Mouse (Mus musculus) midbrain, postnatal 0 days (tissue): Measurements from ENCODE around the gene Pds5b. TPM values are rescaled to one million over a fixed set of nuclear protein-coding genes. Genes with fewer than 3 reads are reported as not detected.
"Not testable (repeated sequence)": the region's sequence is repeated elsewhere in the genome, so short reads cannot be mapped to it uniquely, and the experiment has no call there.

Experiments used
- ATAC-seq: fragments of 200-750 bp; cut with Nextera tagmentation; 2 replicates; pipeline ENCODE4 v1.8.0; 2017; ENCODE audit warnings: moderate number of reproducible peaks, mild to moderate bottlenecking, moderate TSS enrichment, moderate library complexity; ENCODE audit not compliant: low FRiP score
- DNase-seq: peaks from one replicate; pipeline ENCODE4 v3.0.0-alpha.2; 2015; ENCODE audit warnings: low spot score
- H3K27ac ChIP-seq: fragments of 300-500 bp; sonication (generic); 2 replicates; pipeline ENCODE4 v1.5.1; 2014; ENCODE audit warnings: low read depth, mild to moderate bottlenecking, low read length, mixed read lengths
- H3K27me3 ChIP-seq: fragments of 300-500 bp; sonication (generic); 2 replicates; pipeline ENCODE4 v1.6.1; 2014; ENCODE audit warnings: low read length, control low read depth, mixed read lengths; ENCODE audit not compliant: insufficient read depth
- H3K36me3 ChIP-seq: fragments of 300-500 bp; sonication (generic); 2 replicates; pipeline ENCODE4 v1.6.1; 2014; ENCODE audit warnings: low read length, control low read depth, mixed read lengths; ENCODE audit not compliant: insufficient read depth
- H3K4me1 ChIP-seq: fragments of 300-500 bp; sonication (generic); 2 replicates; pipeline ENCODE4 v1.6.1; 2014; ENCODE audit warnings: mild to moderate bottlenecking, control low read depth, antibody characterized with exemption, low read length, mixed read lengths; ENCODE audit not compliant: insufficient read depth
- H3K4me2 ChIP-seq: fragments of 300-500 bp; sonication (generic); 2 replicates; pipeline ENCODE4 v1.6.1; 2014; ENCODE audit warnings: low read depth, mild to moderate bottlenecking, low read length, mixed read lengths; ENCODE audit not compliant: poor library complexity, severe bottlenecking
- H3K4me3 ChIP-seq: fragments of 300-500 bp; sonication (generic); 2 replicates; pipeline ENCODE4 v1.5.1; 2014; ENCODE audit warnings: low read depth, mild to moderate bottlenecking, low read length, moderate library complexity
- H3K9ac ChIP-seq: fragments of 300-500 bp; sonication (generic); replicated peaks from 2 replicates; pipeline ENCODE4 v1.6.1; 2014; ENCODE audit warnings: mild to moderate bottlenecking, low read length, moderate library complexity, mixed read lengths; ENCODE audit not compliant: poor library complexity, severe bottlenecking
- H3K9me3 ChIP-seq: fragments of 300-500 bp; sonication (generic); 2 replicates; pipeline ENCODE4 v1.6.1; 2016; ENCODE audit warnings: low read length, control low read depth
- CTCF ChIP-seq: IDR thresholded peaks from 2 replicates; pipeline ENCODE4 v1.5.1; 2016; ENCODE audit warnings: antibody characterized with exemption, mild to moderate bottlenecking
- WGBS: fragments of 180-500 bp; shearing (Covaris S2); extraction: QIAGEN DNeasy Blood & Tissue Kit; methylation state at CpG from one replicate; pipeline ENCODE4 v1.1.7; 2014; 5-methylcytosine and 5-hydroxymethylcytosine counted together
- polyA plus RNA-seq: library from polyadenylated mRNA; unstranded; fragments of >200 nt; fragmentation: Nextera tagmentation; extraction: Ambion mirVana; gene quantifications from 2 replicates; pipeline ENCODE4 v1.2.1, GENCODE M21; 2015
- total RNA-seq: library from RNA; depleted of rRNA; stranded (reverse); fragments of >200 nt; gene quantifications from 2 replicates; pipeline ENCODE4 v1.2.3, GENCODE M21; 2014

The Pds5b gene
- total and polyA plus RNA-seq, 2 experiments from 2014 or later: 18.8 to 44.1 TPM

GRCm38 (mm10) chr5:150830718-150831117 lies 157.2 kb downstream of the Pds5b start:
- H3K4me3 ChIP-seq: no peak overlapping the region
- peak; percentile 30 for DNase-seq
- no peaks in the 10 kb centered on the region for H3K27me3 ChIP-seq
- ATAC-seq: 0 out of 2 replicates have a peak, but pooled peaks have one; percentile 44
- H3K4me2 ChIP-seq: no peak overlapping the region
- no peak overlapping the region for H3K9ac ChIP-seq
- 0 out of 2 replicates have a peak, but pooled peaks have one; percentile 9 for TF ChIP-seq CTCF
- WGBS: 36% methylated on average over 9 of the region's 9 CpGs
- H3K27ac ChIP-seq: no peak overlapping the region
- no peaks in the 10 kb centered on the region for H3K4me1 ChIP-seq
- H3K36me3 ChIP-seq: no peaks in the 10 kb centered on the region
- peaks cover 5% of the 10 kb centered on the region; the same call in 1 of the 2 replicates for H3K9me3 ChIP-seq

GRCm38 (mm10) chr5:150836782-150837181 lies 163.2 kb downstream of the Pds5b start:
- H3K4me2 ChIP-seq: no peak overlapping the region
- no peak overlapping the region for H3K9ac ChIP-seq
- no peak overlapping the region for H3K4me3 ChIP-seq
- no peak for ATAC-seq
- TF ChIP-seq CTCF: no peak
- no peak overlapping the region for H3K27ac ChIP-seq
- peaks cover 5% of the 10 kb centered on the region; the same call in 1 of the 2 replicates for H3K9me3 ChIP-seq
- WGBS: 94% methylated on average over 8 of the region's 8 CpGs
- no peaks in the 10 kb centered on the region for H3K4me1 ChIP-seq
- no peaks in the 10 kb centered on the region for H3K27me3 ChIP-seq
- H3K36me3 ChIP-seq: no peaks in the 10 kb centered on the region
- no peak for DNase-seq

GRCm38 (mm10) chr5:150839688-150840541 lies 166.4 kb downstream of the Pds5b start:
- Histone ChIP-seq H3K27ac (no peak overlapping the region), H3K4me2 (no peak overlapping the region), H3K9me3 (peaks cover 5% of the 10 kb centered on the region; the same call in 1 of the 2 replicates), H3K4me3 (no peak overlapping the region), H3K36me3 (no peaks in the 10 kb centered on the region), H3K27me3 (no peaks in the 10 kb centered on the region), H3K9ac (no peak overlapping the region), H3K4me1 (no peaks in the 10 kb centered on the region)
- no peak for TF ChIP-seq CTCF
- ATAC-seq: peak; percentile 75
- DNase-seq: peak; percentile 62
- 40% methylated on average over 11 of the region's 11 CpGs for WGBS

GRCm38 (mm10) chr5:150840596-150840995 lies 167.1 kb downstream of the Pds5b start:
- ATAC-seq: no peak
- 61% methylated on average over 11 of the region's 11 CpGs for WGBS
- Histone ChIP-seq H3K36me3 (no peaks in the 10 kb centered on the region), H3K27ac (no peak overlapping the region), H3K27me3 (no peaks in the 10 kb centered on the region), H3K9me3 (peaks cover 5% of the 10 kb centered on the region; the same call in 1 of the 2 replicates), H3K4me2 (no peak overlapping the region), H3K4me3 (no peak overlapping the region), H3K9ac (no peak overlapping the region), H3K4me1 (no peaks in the 10 kb centered on the region)
- no peak for DNase-seq
- TF ChIP-seq CTCF: no peak

- Histone ChIP-seq H3K4me2 (no peak overlapping the region), H3K9ac (no peak overlapping the region), H3K4me1 (no peaks in the 10 kb centered on the region), H3K27me3 (no peaks in the 10 kb centered on the region), H3K36me3 (no peaks in the 10 kb centered on the region), H3K27ac (no peak overlapping the region), H3K9me3 (no peaks in the 10 kb centered on the region), H3K4me3 (no peak overlapping the region)
- DNase-seq (no peak), ATAC-seq (no peak)
- TF ChIP-seq CTCF: no peak
- WGBS: 95% methylated on average over 6 of the region's 6 CpGs
Observed at GRCm38 (mm10) chr5:150845961-150846360, 172.4 kb downstream of the Pds5b start.

GRCm38 (mm10) chr5:150850821-150851220 lies 177.3 kb downstream of the Pds5b start:
- H3K27me3 ChIP-seq: no peaks in the 10 kb centered on the region
- no peaks in the 10 kb centered on the region for H3K9me3 ChIP-seq
- TF ChIP-seq CTCF: no peak
- no peak overlapping the region for H3K4me2 ChIP-seq
- H3K36me3 ChIP-seq: no peaks in the 10 kb centered on the region
- H3K27ac ChIP-seq: no peak overlapping the region
- no peak overlapping the region for H3K9ac ChIP-seq
- H3K4me1 ChIP-seq: no peaks in the 10 kb centered on the region
- DNase-seq: no peak
- no peak for ATAC-seq
- WGBS: 76% methylated on average over 2 of the region's 2 CpGs
- no peak overlapping the region for H3K4me3 ChIP-seq

GRCm38 (mm10) chr5:150852097-150852496 lies 178.6 kb downstream of the Pds5b start:
- not testable (repeated sequence) for H3K36me3 ChIP-seq, H3K9ac ChIP-seq, DNase-seq, H3K4me1 ChIP-seq, H3K4me2 ChIP-seq, ATAC-seq, H3K27ac ChIP-seq, H3K27me3 ChIP-seq, H3K4me3 ChIP-seq, H3K9me3 ChIP-seq
- 90% methylated on average over 2 of the region's 2 CpGs for WGBS
